Mouse (Mus musculus): ENCODE measurements around the gene Gimap1. TPM values are rescaled to one million over a fixed set of nuclear protein-coding genes. Genes with fewer than 3 reads are reported as not detected.

Gene Gimap1
- total RNA-seq (2015; ENCODE audit: low replicate concordance): 5.0 TPM in 1 of 2 replicates, not detected in the other
- total RNA-seq (2017; ENCODE audit: low replicate concordance): 0.17 and 1.1 TPM in 2 replicates

DNA sequence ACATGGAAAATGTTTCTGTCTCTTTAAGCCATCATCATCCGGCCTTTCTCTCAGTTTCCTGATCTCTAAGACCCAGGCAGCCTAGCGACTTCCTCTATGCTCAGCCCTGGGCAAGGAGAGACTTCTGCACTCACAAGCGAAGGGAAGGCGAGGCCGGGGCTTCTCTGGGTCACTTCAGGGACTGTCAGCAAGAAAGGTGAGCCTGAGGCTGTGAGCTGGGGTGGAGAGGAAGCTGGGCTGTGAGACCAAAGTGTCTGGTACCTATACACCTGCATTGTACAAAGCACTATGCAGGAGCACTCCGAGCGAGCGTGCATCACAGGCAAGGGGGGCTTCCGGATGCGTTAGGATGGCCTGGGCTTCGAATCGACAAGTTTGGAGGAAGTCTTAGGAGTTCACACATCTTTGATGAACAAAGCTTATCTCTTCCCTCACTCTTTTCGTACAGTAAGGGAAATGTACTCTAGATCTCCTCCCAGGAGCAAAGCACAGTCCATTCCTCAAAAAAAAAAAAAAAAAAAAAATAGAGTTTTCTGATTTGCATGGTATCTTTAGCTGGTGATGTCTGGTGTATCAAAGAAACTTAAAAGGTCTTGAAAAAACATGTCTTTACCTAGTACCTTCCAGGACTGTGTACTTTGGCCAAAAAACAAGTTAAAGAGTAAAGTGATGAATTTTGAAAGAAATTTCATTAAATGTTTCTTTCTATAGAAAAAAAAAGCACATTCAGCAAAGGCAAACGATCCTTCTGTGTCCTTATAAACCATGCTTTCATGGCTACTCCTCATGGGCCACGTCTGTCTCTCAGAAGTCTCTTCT, at the start of gene Gimap1:
Gimap1 (plus strand) TSS at position 94 of the 819 bp plus-strand sequence.
- ATAC-seq (replicated peaks; ENCODE audit: low FRiP score, poor library complexity, severe bottlenecking): no peak

DNA sequence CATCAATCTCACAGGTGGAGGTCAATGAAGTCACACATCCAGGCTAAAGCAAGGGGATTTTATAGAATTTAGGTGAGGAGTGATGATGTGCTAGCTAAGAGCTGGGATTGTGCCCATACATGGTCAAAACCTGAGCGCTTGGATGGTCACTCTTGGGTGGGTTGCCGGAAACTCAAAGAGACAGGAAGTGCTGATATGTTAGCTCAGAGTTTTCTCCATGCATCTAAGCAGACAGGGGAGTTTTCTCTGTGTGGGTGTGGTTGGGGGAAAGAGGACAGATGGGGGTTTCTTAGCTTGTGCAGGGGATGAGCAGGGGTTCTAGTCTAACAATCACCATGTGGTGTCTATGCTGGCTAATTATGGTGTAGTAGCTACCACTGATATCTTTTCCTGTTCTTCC, 49.5 kb upstream of the Gimap1 start:
- ATAC-seq (replicated peaks; ENCODE audit: low FRiP score, poor library complexity, severe bottlenecking): no peak

DNA sequence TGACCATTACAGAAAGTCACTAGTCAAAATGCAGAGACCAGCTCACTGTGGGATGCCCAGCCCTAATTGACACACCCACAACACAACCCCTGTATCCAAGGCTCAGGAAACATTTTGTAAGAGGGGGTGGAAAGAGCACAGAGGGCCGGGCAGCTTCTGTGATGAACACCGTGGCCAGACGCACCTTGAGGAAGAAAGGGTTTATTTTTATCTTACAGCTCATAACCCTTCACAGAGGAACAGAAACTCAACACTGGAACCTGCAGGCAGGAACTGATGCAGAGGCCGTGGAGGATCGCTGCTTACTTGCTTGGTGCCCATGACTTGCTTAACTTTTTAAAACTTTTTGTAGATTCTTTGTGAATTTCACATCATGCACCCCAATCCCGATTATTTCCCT, 45.9 kb upstream of the Gimap1 start:
- ATAC-seq (replicated peaks; ENCODE audit: low FRiP score, poor library complexity, severe bottlenecking): no peak

DNA sequence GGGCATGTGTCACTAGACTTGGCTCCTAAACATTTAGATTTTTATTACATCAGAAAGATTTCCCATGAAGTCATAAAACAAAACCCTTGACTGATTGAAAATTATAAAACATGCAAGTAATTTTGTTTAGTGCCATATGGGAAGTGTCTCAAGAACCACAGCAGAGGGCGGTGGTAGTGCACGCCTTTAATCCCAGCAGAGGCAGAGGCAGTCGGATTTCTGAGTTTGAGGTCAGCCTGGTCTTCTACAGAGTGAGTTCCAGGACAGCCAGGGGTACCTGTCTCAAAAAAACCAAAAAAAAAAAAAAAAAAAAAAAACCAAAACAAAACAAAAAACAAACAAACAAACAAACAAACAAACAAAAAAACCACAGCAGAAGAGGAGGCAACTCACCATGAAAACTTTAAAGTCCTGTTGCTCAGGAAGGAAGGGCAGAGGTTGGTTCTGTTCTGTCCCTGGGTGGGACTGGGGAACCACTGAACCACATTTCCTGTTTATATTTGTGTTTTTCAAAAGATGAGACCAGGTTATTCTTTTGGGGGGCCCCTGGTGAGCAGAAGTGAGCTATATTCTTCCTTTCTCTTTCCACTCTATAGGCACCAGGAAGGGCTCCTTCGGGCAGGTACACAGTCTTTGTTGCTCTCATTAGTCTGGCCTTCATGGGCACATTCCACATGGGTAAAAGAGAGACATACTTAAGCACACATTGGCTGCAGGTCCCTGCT, 41.9 kb upstream of the Gimap1 start:
- no peak for ATAC-seq (replicated peaks; ENCODE audit: low FRiP score, poor library complexity, severe bottlenecking)

DNA sequence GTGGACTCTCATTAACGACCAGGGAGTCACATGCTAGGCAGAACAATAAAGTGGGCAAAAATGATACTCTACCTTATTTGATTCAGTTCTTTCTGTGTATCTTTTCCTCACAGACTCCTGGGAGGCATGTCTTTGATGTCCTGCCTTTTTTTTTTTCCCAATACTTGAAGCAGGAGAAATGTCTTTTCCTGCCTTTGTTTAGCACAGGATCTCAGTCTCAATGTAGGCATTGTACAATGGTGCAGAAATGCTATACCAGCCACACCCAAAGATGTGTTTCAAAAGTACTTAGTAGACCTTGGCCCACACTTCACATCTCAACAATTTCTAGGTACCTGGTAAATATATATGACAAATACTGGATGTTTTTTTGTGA, 41.3 kb upstream of the Gimap1 start:
- no peak for ATAC-seq (replicated peaks; ENCODE audit: low FRiP score, poor library complexity, severe bottlenecking)

DNA sequence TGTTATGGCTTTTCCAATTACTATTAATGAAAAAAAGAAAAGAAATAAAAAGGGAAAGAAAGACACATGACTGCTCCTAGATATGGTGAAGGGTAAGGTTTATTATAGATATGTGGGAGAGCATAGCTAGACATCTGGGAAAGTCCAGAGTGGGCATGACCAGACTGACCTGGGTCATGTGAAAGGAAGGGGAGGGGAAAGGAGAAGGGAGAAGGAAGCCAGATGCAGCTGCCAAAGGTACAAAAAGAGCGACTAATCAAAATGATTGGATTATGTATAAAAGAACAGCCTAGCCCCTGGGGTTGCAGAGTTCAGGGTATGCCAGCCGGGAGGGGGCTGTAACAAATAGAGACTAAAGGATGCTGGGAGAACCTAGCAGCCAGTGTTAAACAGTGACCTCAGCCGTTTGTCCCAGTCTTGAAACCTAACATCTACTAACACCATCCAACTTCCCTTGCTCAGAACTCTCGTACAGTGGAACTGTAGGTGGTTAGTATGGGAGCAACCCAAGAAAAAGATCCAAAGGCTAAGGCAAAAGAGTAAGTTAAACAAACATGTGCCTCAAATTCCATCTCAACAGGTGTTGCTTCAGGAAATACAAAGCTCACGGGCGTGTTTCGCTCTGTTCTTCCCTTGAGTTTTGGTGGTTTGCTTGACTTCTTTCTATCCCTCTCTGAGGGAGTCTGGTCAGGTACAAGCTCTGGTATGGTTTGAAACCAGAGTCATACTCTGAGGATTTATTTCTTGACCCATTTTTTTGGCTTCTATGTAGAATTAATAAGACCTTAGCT, 40.6 kb upstream of the Gimap1 start:
- no peak for ATAC-seq (replicated peaks; ENCODE audit: low FRiP score, poor library complexity, severe bottlenecking)

DNA sequence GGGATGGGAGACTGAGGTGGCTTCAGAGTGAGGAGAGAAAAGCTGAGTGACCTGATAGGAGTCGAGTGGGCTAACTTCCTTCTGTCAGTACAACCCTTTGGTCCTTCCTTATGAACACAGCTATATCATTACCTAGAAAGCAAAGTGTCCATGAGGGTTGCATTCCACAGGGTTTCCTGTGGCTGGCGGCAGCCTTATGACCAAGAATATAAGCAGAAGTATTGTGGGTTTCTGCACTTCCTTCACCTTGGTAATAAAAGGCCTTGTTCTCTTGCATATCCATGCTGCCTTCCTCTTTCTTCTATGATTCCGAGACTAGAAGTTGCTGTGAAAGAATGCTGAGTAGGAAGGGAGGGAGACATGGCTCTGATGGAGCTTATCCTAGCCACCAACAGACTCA, 40.0 kb upstream of the Gimap1 start:
- ATAC-seq (replicated peaks; ENCODE audit: low FRiP score, poor library complexity, severe bottlenecking): no peak

DNA sequence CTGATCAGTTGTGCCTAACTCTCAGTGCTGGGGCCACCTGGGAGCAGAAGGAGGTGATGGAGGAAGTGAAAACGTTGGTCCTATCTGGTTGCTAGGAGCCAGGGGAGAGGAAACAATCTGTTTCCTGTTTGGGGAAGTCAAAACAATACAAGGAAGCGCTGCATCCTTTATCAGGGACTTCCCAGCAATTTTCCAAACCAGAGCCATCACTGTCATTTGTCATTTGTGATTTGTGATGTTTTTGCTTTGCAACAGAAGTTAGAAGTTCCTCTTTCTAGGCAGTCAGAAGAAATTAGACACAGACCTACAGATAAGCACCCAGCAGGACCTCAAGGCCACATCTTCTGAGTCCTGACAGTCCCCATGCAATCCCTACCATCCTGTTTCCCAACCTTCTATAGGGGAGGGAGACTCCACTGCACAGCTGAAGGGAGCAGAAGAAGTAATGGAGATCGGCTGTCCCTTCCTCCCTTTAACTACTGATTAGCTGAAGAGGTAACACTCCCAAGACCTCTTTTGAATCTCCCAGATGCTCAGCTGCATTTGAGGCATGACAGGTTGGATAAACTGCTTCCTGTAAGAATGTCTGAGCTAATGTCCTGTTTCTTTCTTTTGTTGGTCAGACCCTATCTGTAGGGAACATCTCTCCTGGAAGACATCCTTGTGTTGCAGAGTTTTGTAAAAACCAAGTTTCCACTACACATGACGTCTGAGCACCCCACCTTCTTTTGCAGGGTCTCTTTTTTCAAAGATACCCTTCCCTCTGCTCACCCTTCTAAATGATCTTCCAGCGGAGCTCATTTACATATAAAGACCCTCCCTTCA, 38.4 kb upstream of the Gimap1 start:
- ATAC-seq (replicated peaks; ENCODE audit: low FRiP score, poor library complexity, severe bottlenecking): no peak

DNA sequence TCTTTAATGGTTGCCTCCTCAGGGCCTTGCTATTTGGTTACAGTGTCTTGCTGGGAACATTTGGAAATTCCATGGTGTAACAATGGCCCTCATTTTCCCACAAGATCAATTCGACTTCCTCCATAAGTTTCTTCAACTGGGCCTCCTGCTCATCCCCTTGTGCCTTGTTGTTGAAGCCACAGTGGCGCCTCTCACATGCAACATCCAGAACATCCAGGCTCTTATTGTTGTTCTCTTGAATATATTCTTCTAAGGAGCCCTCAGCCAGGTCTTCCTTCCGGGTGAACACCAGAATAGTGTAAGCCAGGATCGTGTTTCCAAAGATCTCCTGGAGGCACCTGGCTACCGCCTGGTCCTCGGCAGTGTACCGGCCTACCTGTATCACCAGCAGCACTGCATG, 36.7 kb upstream of the Gimap1 start:
- ATAC-seq (replicated peaks; ENCODE audit: low FRiP score, poor library complexity, severe bottlenecking): no peak

DNA sequence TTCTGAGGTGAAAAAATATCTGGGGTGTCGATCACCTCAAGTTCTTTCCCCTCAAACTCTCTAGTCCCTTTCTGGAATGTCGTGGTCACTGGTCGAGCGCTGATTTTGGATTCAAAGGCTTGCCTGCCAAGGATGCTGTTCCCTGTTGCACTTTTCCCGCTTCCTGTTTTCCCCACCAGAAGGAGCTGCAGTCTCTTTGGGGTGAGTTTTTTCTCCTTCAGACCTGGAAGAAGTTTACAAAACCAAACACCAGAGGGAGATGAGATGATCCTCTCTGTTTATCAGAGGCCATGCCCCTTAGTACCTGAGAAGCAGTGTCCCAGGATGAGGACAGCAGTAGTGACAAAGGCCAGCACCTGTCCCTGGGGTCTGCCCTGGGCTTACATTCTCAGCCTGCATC, 36.3 kb upstream of the Gimap1 start:
- ATAC-seq (replicated peaks; ENCODE audit: low FRiP score, poor library complexity, severe bottlenecking): no peak

DNA sequence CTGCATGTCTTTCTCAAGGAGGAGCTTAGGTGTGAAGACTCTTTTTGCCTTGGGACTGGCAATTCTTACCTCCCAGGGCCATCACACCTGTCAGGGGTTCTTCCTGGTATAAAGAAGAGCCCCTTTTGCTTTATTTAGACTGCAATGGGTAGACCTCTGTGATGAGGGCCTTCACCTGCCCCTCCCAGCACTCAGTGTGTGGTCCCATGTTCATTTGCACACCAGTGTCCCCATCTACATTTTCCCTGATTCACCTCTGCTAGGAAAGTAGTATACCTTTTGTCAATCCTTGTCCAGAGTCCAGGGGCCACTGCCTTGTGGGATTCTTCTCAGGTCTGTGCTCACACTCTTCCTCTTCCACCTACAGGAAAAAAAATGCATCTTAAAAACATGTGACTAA, 34.7 kb upstream of the Gimap1 start:
- no peak for ATAC-seq (replicated peaks; ENCODE audit: low FRiP score, poor library complexity, severe bottlenecking)

DNA sequence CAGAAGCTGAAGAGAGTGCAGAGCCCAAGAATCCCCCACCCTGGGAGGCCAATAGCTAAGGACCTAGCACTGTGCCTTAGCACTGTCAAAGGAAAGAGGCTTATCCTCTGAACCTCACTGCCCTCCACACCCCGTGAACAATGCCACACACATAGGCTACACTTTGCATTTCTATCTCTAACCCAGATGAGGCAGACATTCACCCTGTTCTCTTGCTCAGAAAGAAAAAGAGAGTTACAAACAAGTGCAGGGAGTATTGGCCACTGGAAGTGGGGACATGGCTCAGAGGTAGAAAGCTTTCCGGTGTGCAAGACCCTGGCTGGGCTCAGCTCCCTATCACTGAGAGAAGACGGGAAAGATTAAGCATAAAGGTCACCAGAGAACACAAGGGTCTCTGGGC, 32.7 kb upstream of the Gimap1 start:
- ATAC-seq (replicated peaks; ENCODE audit: low FRiP score, poor library complexity, severe bottlenecking): no peak

DNA sequence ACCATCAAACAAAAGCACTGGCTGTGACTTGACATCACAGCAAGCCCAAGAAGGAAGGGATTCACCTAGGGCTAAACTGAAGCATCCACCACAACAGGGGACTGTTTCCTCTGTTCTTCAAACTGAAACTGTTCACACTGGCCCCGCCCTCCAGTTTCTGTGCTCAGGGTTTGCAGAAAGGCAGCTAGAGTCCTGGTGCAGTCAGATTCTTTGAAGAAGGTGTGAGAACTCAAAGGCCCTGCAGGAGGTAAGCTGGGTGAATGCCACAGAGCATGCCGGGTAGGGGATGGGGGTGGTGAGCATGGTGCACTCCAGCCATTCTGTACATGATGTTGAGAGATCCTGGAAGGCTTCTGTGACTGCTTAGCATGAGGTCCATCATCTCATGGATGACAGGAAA, 20.4 kb upstream of the Gimap1 start, which contains the start of the genes Gm28053 and Gimap7:
Gm28053 (plus strand) TSS at position 153 of the 400 bp plus-strand sequence.
Gimap7 (plus strand) TSS at position 167 of the 400 bp plus-strand sequence.
- ATAC-seq (replicated peaks; ENCODE audit: low FRiP score, poor library complexity, severe bottlenecking): no peak

DNA sequence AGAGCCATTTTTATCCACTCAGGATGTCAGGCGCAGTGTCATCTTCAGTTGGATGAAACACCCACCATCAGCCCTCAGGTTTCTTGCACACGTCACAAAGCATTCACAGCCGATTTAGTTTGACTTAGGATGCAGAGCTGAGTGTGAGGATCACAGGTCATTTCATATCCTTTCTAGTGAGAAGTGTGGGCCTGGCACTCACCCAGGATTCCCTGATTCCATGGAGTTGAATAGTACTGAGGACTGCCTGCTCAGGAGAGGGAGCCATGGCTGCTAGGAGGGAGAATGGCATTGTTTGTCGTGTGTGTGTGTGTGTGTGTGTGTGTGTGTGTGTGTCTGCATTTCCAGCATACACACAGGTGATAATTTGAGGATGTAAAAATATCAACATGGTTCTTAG, 18.5 kb upstream of the Gimap1 start:
- ATAC-seq (replicated peaks; ENCODE audit: low FRiP score, poor library complexity, severe bottlenecking): no peak

DNA sequence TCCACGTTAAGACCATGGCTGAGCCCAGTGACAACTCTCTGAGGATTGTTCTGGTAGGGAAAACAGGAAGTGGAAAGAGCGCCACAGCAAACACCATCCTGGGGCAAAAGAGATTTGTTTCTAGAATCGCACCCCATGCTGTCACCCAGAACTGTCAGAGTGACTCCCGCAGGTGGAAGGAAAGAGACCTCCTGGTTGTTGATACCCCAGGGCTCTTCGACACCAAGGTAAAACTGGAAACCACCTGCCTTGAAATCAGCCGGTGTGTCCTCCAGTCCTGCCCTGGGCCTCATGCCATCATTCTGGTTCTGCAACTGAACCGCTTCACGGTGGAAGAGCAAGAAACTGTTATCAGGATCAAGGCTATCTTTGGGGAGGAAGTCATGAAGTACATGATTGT, 15.4 kb upstream of the Gimap1 start:
- no peak for ATAC-seq (replicated peaks; ENCODE audit: low FRiP score, poor library complexity, severe bottlenecking)

DNA sequence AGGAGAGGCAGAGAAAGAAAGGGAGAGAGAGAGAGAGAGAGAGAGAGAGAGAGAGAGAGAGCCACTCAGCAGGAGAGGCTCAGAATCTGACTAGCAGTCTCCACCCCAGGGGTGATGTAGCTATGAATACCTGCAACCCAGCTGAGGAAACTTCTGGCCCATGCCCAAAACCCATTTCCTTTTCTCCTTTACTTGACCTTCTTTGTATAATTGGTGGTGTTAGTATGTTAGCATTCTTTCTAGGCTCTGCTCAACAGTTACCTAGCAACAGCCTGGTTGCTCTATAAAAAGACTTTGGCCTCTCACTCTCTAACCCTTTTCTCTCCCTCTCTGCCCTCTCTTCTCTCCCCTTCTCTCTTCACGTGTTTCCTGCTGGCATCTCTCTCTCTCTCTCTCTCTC, 13.4 kb upstream of the Gimap1 start:
- no peak for ATAC-seq (replicated peaks; ENCODE audit: low FRiP score, poor library complexity, severe bottlenecking)

DNA sequence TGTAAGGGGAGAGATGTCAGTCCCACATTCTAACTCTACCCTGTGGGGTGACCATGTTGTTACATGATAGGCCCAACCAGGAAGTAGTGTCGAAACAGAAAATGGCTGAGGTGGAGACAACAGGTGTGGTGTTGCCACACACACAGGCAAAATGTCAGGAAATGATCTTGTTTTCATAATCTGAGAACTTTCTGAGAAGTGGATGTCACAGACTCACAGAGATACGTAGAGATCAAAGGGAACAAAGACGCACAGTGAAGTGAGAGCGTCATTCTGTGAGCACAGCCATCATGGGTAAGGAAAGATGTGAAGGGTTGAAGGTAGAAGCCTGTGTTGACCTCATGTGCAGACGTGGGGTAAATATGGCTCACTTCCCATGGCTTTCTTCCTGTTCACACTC, 11.1 kb upstream of the Gimap1 start:
- no peak for ATAC-seq (replicated peaks; ENCODE audit: low FRiP score, poor library complexity, severe bottlenecking)

DNA sequence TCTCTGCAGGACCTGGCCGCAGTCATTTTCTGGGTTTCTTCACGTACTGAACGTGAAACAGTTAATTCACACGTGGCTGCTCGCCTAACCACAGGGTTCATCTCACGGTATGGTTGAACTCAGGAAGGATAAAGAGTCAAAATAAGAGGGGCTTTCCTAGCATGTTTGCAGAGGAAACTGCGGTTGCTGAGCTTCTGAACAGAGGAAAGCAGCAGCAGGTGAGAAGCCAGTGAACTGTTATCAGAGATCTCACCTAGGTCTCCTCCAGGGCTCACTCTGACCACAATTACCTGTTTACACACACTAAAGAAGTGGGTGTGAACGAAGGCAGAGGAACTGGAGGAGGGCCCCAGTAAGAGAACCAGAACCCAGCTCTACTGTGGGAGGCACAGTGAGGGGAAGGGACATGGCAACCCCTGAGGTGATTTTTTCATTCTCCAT, 6.0 kb upstream of the Gimap1 start:
- no peak for ATAC-seq (replicated peaks; ENCODE audit: low FRiP score, poor library complexity, severe bottlenecking)

DNA sequence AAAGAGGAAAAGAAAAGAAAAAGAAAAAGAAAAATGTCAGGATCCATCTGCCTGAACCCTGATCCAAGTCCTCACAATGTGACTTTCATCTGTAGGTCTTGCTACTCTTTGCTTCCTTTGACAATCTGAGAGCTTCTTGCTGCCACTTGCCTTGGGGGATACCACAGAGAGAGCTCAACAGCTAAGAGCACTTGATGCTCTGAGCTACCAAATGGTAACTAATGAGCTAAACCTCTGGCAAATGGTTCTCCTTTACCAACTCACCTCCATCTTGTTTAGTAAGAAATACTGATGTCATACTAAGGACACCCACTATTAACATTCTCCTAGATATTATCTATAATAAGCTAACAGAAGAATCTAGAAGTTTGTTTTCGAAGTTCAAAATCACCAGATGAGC, 5.2 kb upstream of the Gimap1 start:
- ATAC-seq (replicated peaks; ENCODE audit: low FRiP score, poor library complexity, severe bottlenecking): no peak
